Mouse (Mus musculus) embryonic facial prominence, embryonic 10.5 days (tissue): ENCODE measurements around the gene Pde4d. TPM values are rescaled to one million over a fixed set of nuclear protein-coding genes. Genes with fewer than 3 reads are reported as not detected.

ENCODE experiments used
- DNase-seq: peaks from one replicate; pipeline ENCODE4 v3.0.0-alpha.2; 2017; ENCODE audit warnings: low spot score
- H3K27ac ChIP-seq: fragments of 300-500 bp; sonication (generic); replicated peaks from 2 replicates; pipeline ENCODE4 v1.5.1; 2016; ENCODE audit warnings: mild to moderate bottlenecking
- H3K27me3 ChIP-seq: fragments of 300-500 bp; sonication (generic); replicated peaks from 2 replicates; pipeline ENCODE4 v1.6.1; 2016; ENCODE audit warnings: low read depth, mild to moderate bottlenecking; ENCODE audit not compliant: poor library complexity, severe bottlenecking
- H3K36me3 ChIP-seq: fragments of 300-500 bp; sonication (generic); replicated peaks from 2 replicates; pipeline ENCODE4 v1.6.1; 2016; ENCODE audit warnings: mild to moderate bottlenecking, moderate library complexity
- H3K4me1 ChIP-seq: fragments of 300-500 bp; sonication (generic); 2 replicates; pipeline ENCODE4 v1.6.1; 2016
- H3K4me3 ChIP-seq: fragments of 300-500 bp; sonication (generic); 2 replicates; pipeline ENCODE4 v1.5.1; 2016; ENCODE audit warnings: mild to moderate bottlenecking, moderate library complexity
- H3K9me3 ChIP-seq: fragments of 300-500 bp; sonication (generic); 2 replicates; pipeline ENCODE4 v1.6.1; 2016; ENCODE audit warnings: mild to moderate bottlenecking
- WGBS: fragments of 180-500 bp; shearing (Covaris S2); methylation state at CpG from one replicate; pipeline ENCODE4 v1.1.7; 2016; 5-methylcytosine and 5-hydroxymethylcytosine counted together
- polyA plus RNA-seq: library from polyadenylated mRNA; unstranded; fragments of >200 nt; fragmentation: Nextera tagmentation; extraction: Ambion mirVana; gene quantifications from 2 replicates; pipeline ENCODE4 v1.2.1, GENCODE M21; 2016

The Pde4d gene
- polyA plus RNA-seq, 1 experiment from 2014 or later = 19.7 TPM

GRCm38 (mm10) chr13:109261642-109262220 is 812.0 kb downstream of the Pde4d start:
- peaks cover 45% of the 10 kb centered on the region for H3K4me1 ChIP-seq
- H3K4me3 ChIP-seq = peak overlapping the region; percentile 69
- no peaks in the 10 kb centered on the region for H3K36me3 ChIP-seq
- no peak for DNase-seq
- no peaks in the 10 kb centered on the region for H3K27me3 ChIP-seq
- H3K27ac ChIP-seq = no peak overlapping the region
- 34% methylated on average over 5 of the region's 5 CpGs for WGBS
- no peaks in the 10 kb centered on the region for H3K9me3 ChIP-seq

GRCm38 (mm10) chr13:109262501-109262900 is 812.8 kb downstream of the Pde4d start:
- DNase-seq = no peak
- Histone ChIP-seq H3K27me3 (no peaks in the 10 kb centered on the region), H3K4me1 (peaks cover 48% of the 10 kb centered on the region), H3K27ac (no peak overlapping the region), H3K36me3 (no peaks in the 10 kb centered on the region), H3K9me3 (no peaks in the 10 kb centered on the region), H3K4me3 (peak overlapping the region; percentile 69)
- WGBS = 76% methylated on average over 5 of the region's 5 CpGs

- H3K27ac ChIP-seq = no peak overlapping the region
- H3K36me3 ChIP-seq = no peaks in the 10 kb centered on the region
- H3K4me3 ChIP-seq = no peak overlapping the region
- H3K27me3 ChIP-seq = no peaks in the 10 kb centered on the region
- no peaks in the 10 kb centered on the region for H3K9me3 ChIP-seq
- H3K4me1 ChIP-seq = peaks cover 54% of the 10 kb centered on the region
- no peak for DNase-seq
These were observed 814.1 kb downstream of the Pde4d start for GRCm38 (mm10) chr13:109263833-109264232.

- Histone ChIP-seq H3K27ac (no peak overlapping the region), H3K36me3 (no peaks in the 10 kb centered on the region), H3K4me1 (peaks cover 21% of the 10 kb centered on the region), H3K27me3 (no peaks in the 10 kb centered on the region), H3K9me3 (no peaks in the 10 kb centered on the region), H3K4me3 (no peak overlapping the region)
- WGBS = 49% methylated on average over 3 of the region's 3 CpGs
- peak; percentile 38 for DNase-seq
These were observed 818.5 kb downstream of the Pde4d start for GRCm38 (mm10) chr13:109268253-109268652.

- no peak overlapping the region for H3K4me3 ChIP-seq
- DNase-seq = no peak
- WGBS = 89% methylated on average over 4 of the region's 4 CpGs
These were observed 819.0 kb downstream of the Pde4d start for GRCm38 (mm10) chr13:109268659-109269322.

GRCm38 (mm10) chr13:109274869-109275268 is 825.1 kb downstream of the Pde4d start:
- peaks cover 5% of the 10 kb centered on the region; the same call in 1 of the 2 replicates for H3K36me3 ChIP-seq
- peaks cover 3% of the 10 kb centered on the region; the same call in 1 of the 2 replicates for H3K9me3 ChIP-seq
- H3K4me1 ChIP-seq = peaks cover 16% of the 10 kb centered on the region
- WGBS = 90% methylated on average over 10 of the region's 10 CpGs
- no peak overlapping the region for H3K4me3 ChIP-seq
- H3K27ac ChIP-seq = no peak overlapping the region
- no peak for DNase-seq
- no peaks in the 10 kb centered on the region for H3K27me3 ChIP-seq

More at GRCm38 (mm10) chr13:109268659-109269322, 819.0 kb downstream of the Pde4d start:
- Histone ChIP-seq H3K4me1 (peaks cover 21% of the 10 kb centered on the region), H3K27me3 (no peaks in the 10 kb centered on the region), H3K27ac (no peak overlapping the region), H3K36me3 (no peaks in the 10 kb centered on the region), H3K9me3 (no peaks in the 10 kb centered on the region)

GRCm38 (mm10) chr13:109277792-109278191 is 828.0 kb downstream of the Pde4d start:
- no peak overlapping the region for H3K27ac ChIP-seq
- H3K9me3 ChIP-seq = peaks cover 3% of the 10 kb centered on the region; the same call in 1 of the 2 replicates
- peaks cover 5% of the 10 kb centered on the region; the same call in 1 of the 2 replicates for H3K36me3 ChIP-seq
- peaks cover 16% of the 10 kb centered on the region for H3K4me1 ChIP-seq
- 52% methylated on average over 7 of the region's 7 CpGs for WGBS
- H3K27me3 ChIP-seq = no peaks in the 10 kb centered on the region
- peak; percentile 13 for DNase-seq
- no peak overlapping the region for H3K4me3 ChIP-seq

GRCm38 (mm10) chr13:109278504-109278912 is 828.8 kb downstream of the Pde4d start:
- H3K4me1 ChIP-seq = peaks cover 16% of the 10 kb centered on the region
- H3K27me3 ChIP-seq = no peaks in the 10 kb centered on the region
- H3K27ac ChIP-seq = no peak overlapping the region
- H3K9me3 ChIP-seq = peaks cover 3% of the 10 kb centered on the region; the same call in 1 of the 2 replicates
- peak; percentile 18 for DNase-seq
- H3K4me3 ChIP-seq = no peak overlapping the region
- peaks cover 5% of the 10 kb centered on the region; the same call in 1 of the 2 replicates for H3K36me3 ChIP-seq
- 53% methylated on average over 10 of the region's 10 CpGs for WGBS

- DNase-seq = no peak
- Histone ChIP-seq H3K4me1 (peaks cover 16% of the 10 kb centered on the region), H3K36me3 (peaks cover 5% of the 10 kb centered on the region; the same call in 1 of the 2 replicates), H3K27ac (no peak overlapping the region), H3K4me3 (no peak overlapping the region), H3K27me3 (no peaks in the 10 kb centered on the region), H3K9me3 (peaks cover 3% of the 10 kb centered on the region; the same call in 1 of the 2 replicates)
- 89% methylated on average over 6 of the region's 6 CpGs for WGBS
These were observed 829.5 kb downstream of the Pde4d start for GRCm38 (mm10) chr13:109279211-109279610.

GRCm38 (mm10) chr13:109280433-109280832 is 830.7 kb downstream of the Pde4d start:
- Histone ChIP-seq H3K36me3 (peaks cover under 1% of the 10 kb centered on the region; the same call in 1 of the 2 replicates), H3K27ac (no peak overlapping the region), H3K4me1 (peaks cover 16% of the 10 kb centered on the region), H3K9me3 (peaks cover under 1% of the 10 kb centered on the region; the same call in 1 of the 2 replicates), H3K27me3 (no peaks in the 10 kb centered on the region), H3K4me3 (no peak overlapping the region)
- no peak for DNase-seq
- 94% methylated on average over 5 of the region's 5 CpGs for WGBS

- Histone ChIP-seq H3K36me3 (no peaks in the 10 kb centered on the region), H3K4me1 (no peaks in the 10 kb centered on the region), H3K9me3 (no peaks in the 10 kb centered on the region), H3K27me3 (no peaks in the 10 kb centered on the region), H3K4me3 (no peak overlapping the region), H3K27ac (no peak overlapping the region)
- WGBS = 91% methylated on average over 6 of the region's 6 CpGs
- no peak for DNase-seq
These were observed 837.7 kb downstream of the Pde4d start for GRCm38 (mm10) chr13:109287465-109287864.

GRCm38 (mm10) chr13:109290922-109291321 is 841.2 kb downstream of the Pde4d start:
- H3K27ac ChIP-seq = no peak overlapping the region
- WGBS = 51% methylated on average over 4 of the region's 4 CpGs
- no peaks in the 10 kb centered on the region for H3K9me3 ChIP-seq

GRCm38 (mm10) chr13:109293011-109293410 is 843.3 kb downstream of the Pde4d start:
- H3K4me1 ChIP-seq = peaks cover 12% of the 10 kb centered on the region; the same call in 1 of the 2 replicates
- H3K27ac ChIP-seq = no peak overlapping the region
- no peaks in the 10 kb centered on the region for H3K9me3 ChIP-seq
- H3K27me3 ChIP-seq = no peaks in the 10 kb centered on the region
- DNase-seq = peak; percentile 29
- no peak overlapping the region for H3K4me3 ChIP-seq
- no peaks in the 10 kb centered on the region for H3K36me3 ChIP-seq

More at GRCm38 (mm10) chr13:109290922-109291321, 841.2 kb downstream of the Pde4d start:
- H3K4me3 ChIP-seq = no peak overlapping the region
- H3K4me1 ChIP-seq = peaks cover 6% of the 10 kb centered on the region; the same call in 1 of the 2 replicates
- no peaks in the 10 kb centered on the region for H3K27me3 ChIP-seq
- H3K36me3 ChIP-seq = no peaks in the 10 kb centered on the region
- no peak for DNase-seq
